Mouse (Mus musculus) embryonic facial prominence, embryonic 14.5 days (tissue): Measurements from ENCODE around the gene Spata31d1d. TPM values are rescaled to one million over a fixed set of nuclear protein-coding genes. Genes with fewer than 3 reads are reported as not detected.
"Not testable (repeated sequence)": the region's sequence is repeated elsewhere in the genome, so short reads cannot be mapped to it uniquely, and the experiment has no call there.

Experiments used
- ATAC-seq: fragments of 200-750 bp; cut with Nextera tagmentation; 2 replicates; pipeline ENCODE4 v1.8.0; 2017; ENCODE audit warnings: low read depth, moderate number of reproducible peaks, moderate TSS enrichment
- DNase-seq: peaks from one replicate; pipeline ENCODE4 v3.0.0-alpha.2; 2015; ENCODE audit warnings: low spot score
- H3K27ac ChIP-seq: fragments of 300-500 bp; sonication (generic); replicated peaks from 2 replicates; pipeline ENCODE4 v1.5.1; 2014; ENCODE audit warnings: low read depth, mild to moderate bottlenecking, low read length, moderate library complexity
- H3K27me3 ChIP-seq: fragments of 300-500 bp; sonication (generic); replicated peaks from 2 replicates; pipeline ENCODE4 v1.6.1; 2014; ENCODE audit warnings: low read length; ENCODE audit not compliant: control insufficient read depth, insufficient read depth
- H3K36me3 ChIP-seq: fragments of 300-500 bp; sonication (generic); 2 replicates; pipeline ENCODE4 v1.6.1; 2014; ENCODE audit warnings: low read length, mixed read lengths; ENCODE audit not compliant: control insufficient read depth, insufficient read depth
- H3K4me1 ChIP-seq: fragments of 300-500 bp; sonication (generic); 2 replicates; pipeline ENCODE4 v1.6.1; 2014; ENCODE audit warnings: antibody characterized with exemption, low read length; ENCODE audit not compliant: control insufficient read depth, insufficient read depth
- H3K4me2 ChIP-seq: fragments of 300-500 bp; sonication (generic); 2 replicates; pipeline ENCODE4 v1.6.1; 2014; ENCODE audit warnings: low read depth, mild to moderate bottlenecking, low read length, moderate library complexity, mixed read lengths
- H3K4me3 ChIP-seq: fragments of 300-500 bp; sonication (generic); 2 replicates; pipeline ENCODE4 v1.5.1; 2014; ENCODE audit warnings: low read depth, mild to moderate bottlenecking, low read length
- H3K9ac ChIP-seq: fragments of 300-500 bp; sonication (generic); 2 replicates; pipeline ENCODE4 v1.6.1; 2014; ENCODE audit warnings: low read depth, mild to moderate bottlenecking, low read length, moderate library complexity, mixed read lengths
- H3K9me3 ChIP-seq: fragments of 300-500 bp; sonication (generic); 2 replicates; pipeline ENCODE4 v1.6.1; 2016; ENCODE audit warnings: low read length; ENCODE audit not compliant: control insufficient read depth
- WGBS: fragments of 180-500 bp; shearing (Covaris S2); extraction: QIAGEN DNeasy Blood & Tissue Kit; methylation state at CpG from one replicate; pipeline ENCODE4 v1.1.7; 2014; 5-methylcytosine and 5-hydroxymethylcytosine counted together
- polyA plus RNA-seq: library from polyadenylated mRNA; unstranded; fragments of >200 nt; fragmentation: Nextera tagmentation; extraction: Ambion mirVana; gene quantifications from 2 replicates; pipeline ENCODE4 v1.2.1, GENCODE M21; 2014

The Spata31d1d gene
- polyA plus RNA-seq = not detected in 2 replicates

- ATAC-seq = no peak
- Histone ChIP-seq H3K4me2 (no peak within 1 kb of the TSS), H3K4me3 (no peak within 1 kb of the TSS), H3K4me1 (no peaks in the 10 kb centered on the region), H3K9me3 (no peaks in the 10 kb centered on the region), H3K27me3 (no peaks in the 10 kb centered on the region), H3K36me3 (no peaks in the 10 kb centered on the region), H3K27ac (no peak within 1 kb of the TSS), H3K9ac (no peak within 1 kb of the TSS)
- WGBS = 43% methylated on average over 7 of the region's 7 CpGs
- DNase-seq = no peak
These were observed at the start of gene Spata31d1d for GRCm38 (mm10) chr13:59731652-59732051. Spata31d1d (minus strand) TSS chr13:59731752.

- H3K9me3 ChIP-seq, H3K4me2 ChIP-seq, H3K27ac ChIP-seq, H3K4me3 ChIP-seq, H3K27me3 ChIP-seq, DNase-seq, H3K9ac ChIP-seq, ATAC-seq, H3K4me1 ChIP-seq: not testable (repeated sequence)
- H3K36me3 ChIP-seq = peaks cover 97% of the 10 kb centered on the region
- WGBS = 92% methylated on average over 1 of the region's 1 CpGs
These were observed 48.3 kb upstream of the Spata31d1d start for GRCm38 (mm10) chr13:59779744-59780264.

DNA sequence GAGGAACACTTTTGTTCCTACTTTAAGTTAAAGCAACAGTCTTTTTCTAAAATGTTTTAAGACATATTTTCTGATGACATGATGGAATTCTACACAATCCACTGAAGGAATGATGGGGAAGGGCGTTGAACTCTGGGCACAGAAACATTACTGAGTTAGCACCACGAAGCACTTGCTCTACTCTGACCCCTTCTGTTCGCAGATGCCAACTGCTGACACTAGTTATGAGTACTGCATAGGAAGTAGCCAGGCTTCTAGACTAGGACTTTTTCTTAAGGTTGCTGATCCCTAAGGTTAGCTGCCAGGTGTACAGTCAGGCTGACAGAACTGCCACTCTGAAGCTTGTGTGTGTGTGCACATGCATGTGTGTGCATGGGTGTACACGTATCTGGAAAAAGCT is 47.7 kb upstream of the Spata31d1d start:
- Histone ChIP-seq H3K27ac (no peak overlapping the region), H3K36me3 (peaks cover 94% of the 10 kb centered on the region)

DNA sequence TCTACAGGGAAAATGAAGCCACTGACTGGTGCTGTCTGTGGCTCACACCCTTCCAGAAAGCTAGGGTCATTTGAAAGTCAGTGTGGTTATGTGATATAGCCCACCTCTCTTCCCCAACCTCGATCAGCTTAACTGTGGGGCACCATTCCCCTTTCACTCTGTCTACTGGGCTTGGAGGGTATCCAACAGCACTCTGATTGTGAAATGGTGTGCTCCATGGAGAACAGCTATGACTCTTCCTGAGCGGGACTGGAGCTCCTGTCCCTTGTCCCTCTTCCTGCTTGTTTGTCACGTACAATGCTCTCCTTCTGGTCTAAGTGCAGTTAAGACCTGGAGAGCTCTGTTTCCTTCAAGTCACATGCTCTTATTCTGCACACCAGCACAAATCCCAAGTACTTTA is 43.6 kb upstream of the Spata31d1d start:
- H3K27ac ChIP-seq = no peak overlapping the region
- WGBS = 87% methylated on average over 3 of the region's 3 CpGs
- no peaks in the 10 kb centered on the region for H3K27me3 ChIP-seq
- H3K9ac ChIP-seq = no peak overlapping the region
- H3K9me3 ChIP-seq = no peaks in the 10 kb centered on the region
- no peak overlapping the region for H3K4me3 ChIP-seq
- DNase-seq (no peak), ATAC-seq (no peak)
- H3K4me1 ChIP-seq = no peaks in the 10 kb centered on the region; the same call in 1 of the 2 replicates
- peaks cover 79% of the 10 kb centered on the region for H3K36me3 ChIP-seq
- no peak overlapping the region for H3K4me2 ChIP-seq

More for the DNA sequence above, 47.7 kb upstream of the Spata31d1d start:
- no peaks in the 10 kb centered on the region for H3K9me3 ChIP-seq
- no peak overlapping the region for H3K9ac ChIP-seq
- no peaks in the 10 kb centered on the region for H3K27me3 ChIP-seq
- no peak overlapping the region for H3K4me3 ChIP-seq
- ATAC-seq (no peak), DNase-seq (no peak)
- 93% methylated on average over 4 of the region's 4 CpGs for WGBS
- H3K4me1 ChIP-seq = no peaks in the 10 kb centered on the region
- H3K4me2 ChIP-seq = no peak overlapping the region

DNA sequence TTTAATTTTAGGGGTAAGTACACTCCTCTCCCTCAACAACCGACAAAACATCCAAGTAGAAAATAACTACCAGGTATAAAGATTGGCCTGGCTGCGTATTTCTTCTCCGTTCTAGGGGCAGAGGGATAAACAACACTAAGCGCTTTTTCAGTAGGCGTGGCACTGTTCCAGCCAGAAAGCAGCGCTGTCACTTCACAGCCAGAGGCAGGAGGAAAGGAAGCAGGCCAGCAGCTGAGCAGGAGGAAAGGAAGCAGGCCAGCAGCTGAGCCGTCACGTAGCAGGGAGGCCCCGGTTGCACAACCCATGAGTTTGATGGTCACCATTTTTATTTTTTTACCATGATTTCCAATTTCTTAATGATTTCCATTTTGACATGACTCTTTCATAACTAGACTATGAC is 39.7 kb upstream of the Spata31d1d start:
- Histone ChIP-seq H3K36me3 (peaks cover 41% of the 10 kb centered on the region), H3K9ac (no peak overlapping the region), H3K9me3 (no peaks in the 10 kb centered on the region), H3K4me3 (no peak overlapping the region), H3K27me3 (no peaks in the 10 kb centered on the region), H3K4me2 (peak overlapping the region; percentile 69; the same call in 1 of the 2 replicates), H3K4me1 (peaks cover 17% of the 10 kb centered on the region), H3K27ac (peak overlapping the region; percentile 98)
- 40% methylated on average over 9 of the region's 9 CpGs for WGBS
- ATAC-seq (no peak), DNase-seq (peak; percentile 82)

GRCm38 (mm10) chr13:59770847-59771246 is 39.3 kb upstream of the Spata31d1d start:
- peaks cover 17% of the 10 kb centered on the region for H3K4me1 ChIP-seq
- peaks cover 37% of the 10 kb centered on the region for H3K36me3 ChIP-seq
- H3K27me3 ChIP-seq = no peaks in the 10 kb centered on the region
- peak overlapping the region; percentile 98 for H3K27ac ChIP-seq
- H3K4me2 ChIP-seq = peak overlapping the region; percentile 69
- ATAC-seq (no peak), DNase-seq (no peak)
- H3K9ac ChIP-seq = peak overlapping the region; percentile 90; the same call in 1 of the 2 replicates
- H3K9me3 ChIP-seq = no peaks in the 10 kb centered on the region
- H3K4me3 ChIP-seq = peak overlapping the region; percentile 89; the same call in 1 of the 2 replicates
- WGBS = 57% methylated on average over 9 of the region's 9 CpGs

DNA sequence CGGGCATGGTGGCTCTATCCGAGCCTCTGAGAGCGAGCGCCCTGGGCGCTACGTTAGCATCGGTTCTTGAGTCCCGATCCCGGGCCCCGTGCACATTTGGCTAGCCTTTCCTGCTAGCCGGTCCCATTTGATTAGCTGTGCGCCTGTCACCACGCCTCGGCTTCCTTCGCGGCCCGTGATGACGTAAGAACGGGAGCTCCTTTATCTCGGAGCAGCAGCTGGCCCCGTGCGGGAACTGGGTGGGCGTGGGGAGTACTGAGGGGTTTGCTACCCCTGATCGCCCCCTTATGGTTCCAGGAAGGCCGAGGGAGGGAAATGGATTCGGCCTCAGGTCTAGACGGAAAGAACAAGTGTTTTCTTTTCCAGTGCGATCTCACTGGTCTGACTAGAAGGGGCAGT is 38.6 kb upstream of the Spata31d1d start:
- Histone ChIP-seq H3K4me2 (peak overlapping the region; percentile 69), H3K36me3 (peaks cover 32% of the 10 kb centered on the region), H3K4me3 (peak overlapping the region; percentile 89), H3K4me1 (peaks cover 17% of the 10 kb centered on the region), H3K27ac (peak overlapping the region; percentile 98), H3K9me3 (no peaks in the 10 kb centered on the region), H3K27me3 (no peaks in the 10 kb centered on the region), H3K9ac (peak overlapping the region; percentile 90)
- ATAC-seq (peak; percentile 83), DNase-seq (peak; percentile 96)
- WGBS = under 1% methylated on average over 26 of the region's 28 CpGs

- 0% methylated on average over 60 of the region's 91 CpGs for WGBS
- peak within 1 kb of the TSS; percentile 90 for H3K9ac ChIP-seq
- peaks cover 26% of the 10 kb centered on the region for H3K36me3 ChIP-seq
- H3K4me1 ChIP-seq = peaks cover 17% of the 10 kb centered on the region
- peak; percentile 98 for ATAC-seq
- DNase-seq = peak; percentile 98
- no peaks in the 10 kb centered on the region for H3K27me3 ChIP-seq
- peak within 1 kb of the TSS; percentile 89 for H3K4me3 ChIP-seq
- peak within 1 kb of the TSS; percentile 69 for H3K4me2 ChIP-seq
- H3K9me3 ChIP-seq = no peaks in the 10 kb centered on the region
- peak within 1 kb of the TSS; percentile 98 for H3K27ac ChIP-seq
These were observed 38.0 kb upstream of the Spata31d1d start, which contains the start of gene Isca1 for GRCm38 (mm10) chr13:59769296-59770163. Isca1 (minus strand) TSS chr13:59769810.
